Mouse (Mus musculus) splenic B cell, adult 2 months (primary cell): ENCODE results near the gene Bsg.
"Not testable (repeated sequence)": the region's sequence is repeated elsewhere in the genome, so short reads cannot be mapped to it uniquely, and the experiment has no call there.

Experiments
- DNase-seq: peaks from one replicate; pipeline ENCODE4 v3.0.0-alpha.2; 2011; ENCODE audit warnings: low read depth, low spot score
- H3K27me3 ChIP-seq: 2 replicates; pipeline ENCODE4 v1.6.1; 2012; ENCODE audit warnings: mild to moderate bottlenecking, low read length, moderate library complexity, mixed read lengths; ENCODE audit not compliant: control insufficient read depth, poor library complexity, insufficient read depth, severe bottlenecking
- H3K36me3 ChIP-seq: 2 replicates; pipeline ENCODE4 v1.6.1; 2012; ENCODE audit warnings: mild to moderate bottlenecking, low read length, moderate library complexity, mixed read lengths; ENCODE audit not compliant: control insufficient read depth, poor library complexity, insufficient read depth, severe bottlenecking

The Bsg gene

GRCm38 (mm10) chr10:79689178-79689577, 15.1 kb upstream of the Bsg start:
- DNase-seq, result no peak
- H3K27me3 ChIP-seq, result no peaks in the 10 kb centered on the region
- peaks cover 2% of the 10 kb centered on the region for H3K36me3 ChIP-seq

- H3K36me3 ChIP-seq, result no peaks in the 10 kb centered on the region; the same call in 1 of the 2 replicates
- DNase-seq, result peak; percentile 32
- no peaks in the 10 kb centered on the region for H3K27me3 ChIP-seq
Observed at GRCm38 (mm10) chr10:79691986-79692548, 12.2 kb upstream of the Bsg start.

DNA sequence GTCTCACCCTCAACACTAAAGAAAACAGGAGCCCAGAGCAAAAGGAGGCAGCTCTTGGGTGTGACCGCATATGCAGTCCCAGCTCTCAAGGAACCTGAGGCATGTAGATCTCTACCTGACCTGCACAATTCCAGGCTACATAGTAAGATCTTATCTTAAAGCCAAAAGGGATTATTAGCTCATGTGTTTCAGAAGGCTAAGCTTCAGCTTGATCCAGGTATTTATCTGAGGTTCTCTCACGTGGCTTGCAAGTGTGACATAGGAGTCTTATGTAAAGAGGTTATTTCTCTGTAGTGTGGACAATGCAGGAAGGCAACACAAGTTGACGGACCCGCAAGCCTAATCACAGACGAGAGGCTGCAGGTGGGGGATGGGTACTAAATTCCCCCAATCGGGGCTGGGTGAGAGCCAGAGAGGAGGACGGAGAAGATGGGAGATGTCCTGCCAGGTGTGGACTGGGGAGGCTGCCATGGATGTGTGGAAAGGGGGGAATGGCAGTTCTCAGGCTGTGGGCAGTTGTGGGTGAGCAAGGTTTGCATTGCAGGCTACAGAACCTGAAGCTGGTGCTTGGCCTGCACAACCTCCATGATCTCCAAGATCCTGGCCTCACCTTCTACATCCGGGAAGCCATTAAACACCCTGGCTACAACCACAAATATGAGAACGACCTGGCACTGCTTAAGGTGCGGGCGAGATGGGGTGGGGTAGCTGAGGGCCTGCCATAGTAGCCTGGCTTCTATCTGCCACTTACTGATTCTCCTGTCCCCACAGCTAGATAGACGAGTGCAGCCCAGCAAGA, 10.5 kb upstream of the Bsg start:
- no peaks in the 10 kb centered on the region for H3K36me3 ChIP-seq
- no peak for DNase-seq
- H3K27me3 ChIP-seq, result no peaks in the 10 kb centered on the region

DNA sequence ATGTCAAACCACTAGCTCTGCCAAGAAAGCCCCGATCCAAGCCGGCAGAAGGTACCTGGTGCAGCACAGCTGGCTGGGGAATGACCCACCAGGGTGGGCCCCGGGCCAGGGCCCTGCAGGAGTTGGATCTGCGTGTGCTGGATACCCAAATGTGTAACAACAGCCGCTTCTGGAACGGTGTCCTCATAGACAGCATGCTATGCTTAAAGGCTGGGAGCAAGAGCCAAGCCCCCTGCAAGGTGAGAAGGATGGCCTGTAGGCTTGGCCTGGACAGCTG, 10.0 kb upstream of the Bsg start:
- H3K36me3 ChIP-seq, result no peaks in the 10 kb centered on the region
- DNase-seq, result no peak
- no peaks in the 10 kb centered on the region for H3K27me3 ChIP-seq

DNA sequence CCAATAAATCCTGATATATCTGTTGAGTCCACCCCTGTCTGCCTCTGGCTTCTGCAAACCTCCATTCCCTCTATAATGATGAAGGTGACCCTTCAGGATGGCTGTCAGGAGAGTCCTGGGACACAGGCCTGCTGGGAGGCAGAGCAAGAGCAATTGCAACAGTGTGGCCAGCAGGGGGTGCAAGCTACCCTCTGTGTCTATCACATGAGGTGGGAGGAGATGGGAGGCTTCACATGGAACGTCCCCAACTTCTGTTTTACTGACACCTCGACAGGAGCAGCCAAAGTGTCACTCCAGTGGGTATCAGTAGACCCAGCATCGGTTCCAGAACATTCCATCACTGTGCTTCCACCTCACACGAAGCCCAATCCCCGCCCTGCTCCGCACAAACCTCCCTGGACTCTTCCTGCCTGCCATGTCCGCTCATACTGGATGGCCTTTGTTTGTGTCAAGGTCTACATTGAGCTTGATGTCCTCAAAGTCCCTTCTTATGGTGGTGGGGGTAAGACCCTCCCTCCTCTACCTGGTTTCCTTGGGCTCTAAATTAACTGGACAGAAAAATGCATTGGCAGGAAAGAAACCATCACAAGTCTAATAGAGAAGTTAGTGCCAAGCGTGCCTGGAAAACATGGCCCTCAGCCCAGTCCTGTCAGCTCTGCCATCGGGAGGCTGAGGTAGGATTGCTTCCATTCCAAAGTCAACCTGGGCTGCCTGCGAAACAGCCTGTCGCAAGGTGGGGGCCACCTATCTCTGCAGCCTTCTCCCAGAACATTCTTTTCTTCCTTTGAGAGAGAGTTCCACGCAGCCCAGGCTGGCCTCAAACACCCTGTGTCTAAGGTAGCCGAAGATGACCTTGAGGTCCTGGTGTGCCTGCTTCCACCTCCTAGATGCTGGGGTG, 8.8 kb upstream of the Bsg start:
- peak; percentile 84 for DNase-seq
- no peaks in the 10 kb centered on the region for H3K36me3 ChIP-seq
- H3K27me3 ChIP-seq, result no peaks in the 10 kb centered on the region

GRCm38 (mm10) chr10:79696129-79696651, 8.1 kb upstream of the Bsg start:
- Histone ChIP-seq H3K36me3 (no peaks in the 10 kb centered on the region), H3K27me3 (no peaks in the 10 kb centered on the region)
- no peak for DNase-seq

- no peaks in the 10 kb centered on the region for H3K27me3 ChIP-seq
- DNase-seq, result no peak
- H3K36me3 ChIP-seq, result no peaks in the 10 kb centered on the region
Observed at GRCm38 (mm10) chr10:79697916-79698315, 6.4 kb upstream of the Bsg start.

- Histone ChIP-seq H3K27me3 (no peaks in the 10 kb centered on the region), H3K36me3 (no peaks in the 10 kb centered on the region)
- DNase-seq, result no peak
Observed at GRCm38 (mm10) chr10:79698459-79698858, 5.8 kb upstream of the Bsg start.

DNA sequence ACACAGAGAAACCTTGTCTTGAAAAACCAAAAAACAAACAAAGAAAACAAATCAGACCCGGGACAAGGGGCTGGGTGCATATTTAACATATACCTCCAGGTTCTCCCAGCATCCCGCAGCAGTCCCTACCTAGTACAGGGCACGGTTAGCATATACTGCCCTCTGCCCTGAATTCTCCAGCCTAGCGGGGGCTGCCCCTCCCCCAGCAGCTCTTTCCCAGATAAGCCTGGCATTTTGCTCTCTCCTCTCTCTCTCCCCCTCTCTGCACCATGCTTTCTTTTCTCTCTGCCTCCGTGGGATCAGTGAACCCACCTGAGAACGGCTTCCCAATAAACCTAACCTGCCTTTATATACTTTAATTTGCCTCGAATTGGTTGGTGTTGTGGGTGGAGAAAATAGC, 3.6 kb upstream of the Bsg start:
- no peaks in the 10 kb centered on the region for H3K36me3 ChIP-seq
- H3K27me3 ChIP-seq, result no peaks in the 10 kb centered on the region
- DNase-seq, result no peak

- DNase-seq, result no peak
- H3K27me3 ChIP-seq, result no peaks in the 10 kb centered on the region
- no peaks in the 10 kb centered on the region for H3K36me3 ChIP-seq
Observed at GRCm38 (mm10) chr10:79701443-79702129, 2.7 kb upstream of the Bsg start.

DNA sequence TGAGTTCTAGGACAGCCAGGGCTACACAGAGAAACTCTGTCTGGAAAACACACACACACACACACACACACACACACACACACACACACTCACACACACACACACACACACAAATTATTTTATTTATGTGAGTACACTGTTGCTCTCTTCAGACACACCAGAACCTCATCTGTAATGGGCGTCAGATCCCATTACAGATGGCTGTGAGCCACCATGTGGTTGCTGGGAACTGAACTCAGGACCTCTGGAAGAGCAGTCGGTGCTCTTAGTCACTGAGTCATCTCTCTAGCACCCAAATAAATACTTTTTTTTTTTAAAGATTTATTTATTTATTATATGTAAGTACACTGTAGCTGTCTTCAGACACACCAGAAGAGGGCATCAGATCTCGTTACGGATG, 1.3 kb upstream of the Bsg start:
- not testable (repeated sequence) for H3K36me3 ChIP-seq, DNase-seq

DNA sequence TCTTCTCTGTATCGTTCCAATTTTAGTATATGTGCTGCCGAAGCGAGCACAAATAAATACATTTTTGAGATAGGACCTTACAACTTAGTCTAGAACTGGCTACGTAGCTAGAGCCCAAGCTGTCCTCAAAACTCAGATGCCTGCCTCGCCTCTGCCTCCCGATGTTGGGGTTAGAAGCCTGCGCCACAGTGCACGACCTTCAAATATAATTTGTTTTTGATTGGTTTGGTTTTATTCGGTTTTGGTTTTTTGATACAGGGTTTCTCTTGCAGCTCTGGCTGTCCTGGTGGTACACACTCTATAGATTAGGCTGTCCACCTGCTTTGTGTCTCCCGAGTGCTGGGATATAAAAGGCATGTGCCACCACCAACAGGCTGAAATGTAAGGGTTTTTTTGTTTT, 750 bp upstream of the Bsg start:
- DNase-seq, result no peak
- H3K36me3 ChIP-seq, result no peaks in the 10 kb centered on the region

More for the DNA sequence above, 1.3 kb upstream of the Bsg start:
- not testable (repeated sequence) for H3K27me3 ChIP-seq

GRCm38 (mm10) chr10:79704970-79705360, 674 bp downstream of the Bsg start:
- H3K27me3 ChIP-seq, result no peaks in the 10 kb centered on the region
- no peak for DNase-seq
- peaks cover 2% of the 10 kb centered on the region; the same call in 1 of the 2 replicates for H3K36me3 ChIP-seq

More for the DNA sequence above, 750 bp upstream of the Bsg start:
- H3K27me3 ChIP-seq, result no peaks in the 10 kb centered on the region

DNA sequence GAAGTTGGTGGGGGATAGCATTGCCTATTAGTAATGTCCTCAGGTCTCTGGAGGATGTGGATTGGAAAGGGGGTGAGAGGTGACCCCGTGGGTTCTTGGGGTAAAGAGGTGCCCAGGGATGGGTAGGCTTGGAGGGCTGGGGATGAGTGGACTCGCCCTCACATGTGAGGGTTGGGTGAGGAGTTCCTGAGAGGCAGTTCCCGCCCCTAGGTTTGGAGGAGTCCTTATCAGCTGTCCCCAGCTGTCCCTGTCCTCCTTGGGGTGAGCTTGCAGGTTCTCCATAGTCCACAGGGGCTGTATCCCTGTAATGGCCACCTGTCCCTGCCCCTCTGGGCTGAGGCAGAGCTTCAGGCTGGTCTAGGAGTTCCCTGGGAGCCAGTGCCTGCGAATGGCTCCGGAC, 1.7 kb downstream of the Bsg start:
- no peak for DNase-seq
- peaks cover 2% of the 10 kb centered on the region; the same call in 1 of the 2 replicates for H3K36me3 ChIP-seq
- no peaks in the 10 kb centered on the region for H3K27me3 ChIP-seq
